Mouse (Mus musculus): Measurements from ENCODE around the gene Lrguk. TPM values are rescaled to one million over a fixed set of nuclear protein-coding genes. Genes with fewer than 3 reads are reported as not detected.

Gene Lrguk
- total RNA-seq, 2 experiments from 2014 or later, result 0.05 TPM; not detected in 1

DNA sequence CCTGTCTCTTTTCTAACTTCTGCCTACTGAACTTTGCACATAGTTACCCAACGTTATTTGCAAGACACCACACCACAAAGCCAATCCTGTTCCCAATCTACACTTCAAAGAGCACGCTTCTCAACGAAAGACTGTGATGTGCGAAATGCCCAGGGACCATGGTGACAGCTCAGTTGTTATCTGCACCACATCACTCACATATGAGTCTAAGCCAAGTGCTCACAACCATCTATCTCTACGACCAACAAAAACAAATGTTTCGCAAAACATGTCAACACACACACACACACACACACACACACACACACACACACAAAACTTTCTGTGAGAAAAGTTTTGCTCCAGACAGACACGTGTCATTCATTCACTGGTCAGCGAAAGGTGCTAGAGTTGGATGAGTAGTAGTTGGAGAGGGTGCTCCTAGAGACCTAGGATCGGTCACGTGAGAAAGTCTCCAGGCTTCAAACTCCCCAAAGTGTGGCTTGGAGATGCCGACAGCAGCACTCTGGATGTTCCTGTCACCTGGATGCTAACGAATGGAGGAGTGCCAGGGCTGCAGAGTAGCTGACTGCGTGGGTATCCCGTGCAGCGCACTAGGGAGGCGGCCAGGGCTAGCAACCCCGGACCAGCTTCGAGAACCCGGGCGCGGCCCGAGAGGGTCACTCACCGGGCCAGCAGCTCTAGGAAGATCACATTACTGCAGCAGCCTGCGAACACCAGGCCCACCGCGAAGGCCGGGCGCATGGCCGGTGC lies 147.0 kb downstream of the Lrguk start:
- no peak for DNase-seq (ENCODE audit: low spot score)

- peak; percentile 96 for DNase-seq (ENCODE audit: low spot score)
These were observed 147.6 kb downstream of the Lrguk start, which contains the start of gene Slc35b4 for GRCm38 (mm10) chr6:34176864-34177247. Gene Slc35b4, minus strand, starts transcription at chr6:34177111.

GRCm38 (mm10) chr6:34179007-34179406 lies 149.8 kb downstream of the Lrguk start:
- no peak for DNase-seq (ENCODE audit: low spot score)

DNA sequence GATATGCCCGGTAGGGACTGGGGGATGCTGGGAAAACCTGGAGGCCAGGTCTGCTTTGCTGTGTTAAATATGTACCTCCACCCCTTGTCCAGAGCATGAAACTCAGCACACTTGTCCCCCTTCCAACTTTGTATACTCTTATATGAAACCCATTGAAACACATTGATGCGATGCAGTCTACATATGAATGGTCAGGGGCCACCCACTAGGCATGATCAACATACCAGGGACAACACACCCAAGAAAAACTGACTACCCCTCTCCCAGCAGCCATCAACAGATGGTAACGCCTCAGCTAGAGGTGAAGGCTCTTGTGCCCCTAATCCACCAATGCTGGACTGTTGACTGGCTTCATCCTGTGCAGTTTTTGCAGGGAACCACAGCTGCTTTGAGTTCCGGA lies 150.7 kb downstream of the Lrguk start:
- DNase-seq (ENCODE audit: low spot score), result no peak

DNA sequence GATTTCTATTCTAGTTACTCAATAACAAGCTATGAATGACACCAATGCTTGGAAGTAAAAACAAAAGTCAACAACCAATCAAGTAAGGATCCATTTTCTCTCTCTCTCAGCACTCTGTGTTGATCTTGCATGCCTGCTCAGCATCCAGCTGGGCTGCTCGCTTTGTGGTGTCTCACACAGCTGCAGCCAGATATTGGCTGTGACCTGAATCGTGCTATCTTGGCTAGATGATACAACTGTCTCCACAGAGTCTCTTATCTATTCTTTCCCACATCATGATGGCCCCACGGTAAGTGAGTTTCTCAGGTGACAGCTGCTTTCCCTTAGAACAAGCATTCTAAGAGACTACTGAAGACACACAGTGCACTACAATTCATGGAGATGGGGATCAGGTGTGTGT lies 152.7 kb downstream of the Lrguk start:
- DNase-seq (ENCODE audit: low spot score), result no peak

DNA sequence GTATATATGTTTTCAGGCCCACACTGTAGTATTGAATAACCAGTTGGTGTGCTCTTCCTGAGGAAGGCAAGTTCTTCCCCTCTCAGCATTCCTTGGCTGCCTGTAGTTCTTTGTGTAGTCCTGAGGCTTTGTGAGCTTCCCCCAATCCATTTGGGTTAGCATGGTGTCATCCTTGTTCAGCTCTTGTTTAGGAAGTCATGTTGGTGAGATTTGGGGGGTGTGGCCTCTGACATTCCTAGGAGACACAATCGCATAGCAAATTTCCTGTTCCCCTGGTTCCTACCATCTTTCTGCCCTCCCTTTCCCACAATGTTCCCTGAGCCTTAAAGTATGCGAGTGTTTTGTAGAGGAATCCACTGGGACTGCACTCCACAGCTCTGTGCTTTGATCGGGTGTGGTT lies 154.1 kb downstream of the Lrguk start:
- no peak for DNase-seq (ENCODE audit: low spot score)

Other genes starting within 250 kb of the Lrguk start
- 1 to 10 TPM; 7.9 to 8.0 TPM for gene Slc35b4, start 147.7 kb downstream of the Lrguk start, total RNA-seq (2021)

All from gastrocnemius, adult 18-20 months (tissue).